Mouse (Mus musculus): Measurements from ENCODE around the gene Olfr597. TPM values are rescaled to one million over a fixed set of nuclear protein-coding genes. Genes with fewer than 3 reads are reported as not detected.

Gene Olfr597
- not detected for polyA plus RNA-seq (2014; fragmentation: Illumina TruSeq; extraction: RNeasy Lipid Tissue Mini Kit (QIAGEN cat#74804); ENCODE audit: insufficient read depth, low read depth, low replicate concordance)

DNA sequence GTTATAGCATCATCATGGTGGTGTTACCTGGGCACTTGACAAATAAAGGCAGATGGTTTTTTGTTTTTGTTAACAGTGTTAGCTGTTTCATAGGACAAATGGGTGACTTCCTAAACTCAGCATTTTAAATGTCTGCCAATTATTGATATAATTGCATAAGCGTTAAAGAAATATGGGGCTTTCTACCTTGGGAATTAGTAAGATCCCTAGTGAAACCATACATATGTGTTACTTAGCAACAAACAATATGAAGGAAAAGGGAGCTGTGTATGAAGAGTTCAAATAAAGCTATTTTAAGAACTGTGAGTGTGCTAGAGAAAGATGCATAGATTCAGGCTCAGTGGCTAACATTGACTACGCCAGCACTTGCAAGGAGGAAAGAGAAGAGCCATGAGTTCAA lies at the start of gene Olfr597:
Gene Olfr597, plus strand, starts transcription at position 301 of the 400 bp plus-strand sequence.

DNA sequence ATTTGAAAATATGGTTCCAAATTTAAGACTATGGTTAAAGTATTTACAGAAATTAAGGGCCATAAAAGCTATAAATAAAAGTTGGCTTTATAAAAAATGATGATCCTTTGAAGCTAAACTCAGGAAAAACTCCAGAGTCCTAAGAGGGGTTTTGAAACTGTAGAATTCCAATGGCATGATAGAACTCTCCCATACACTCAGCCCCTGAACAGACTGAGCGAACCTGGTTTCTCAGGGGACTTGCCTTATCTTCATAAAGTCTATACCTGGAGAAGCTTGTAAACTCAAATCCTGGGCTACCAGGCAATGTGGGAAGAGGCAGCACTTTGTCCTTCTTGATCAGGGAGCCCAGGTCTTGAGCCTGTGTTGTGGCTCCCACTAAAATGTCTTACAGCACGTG lies 10.8 kb upstream of the Olfr597 start, which contains the start of gene Olfr596:
Gene Olfr596, plus strand, starts transcription at position 301 of the 400 bp plus-strand sequence.

DNA sequence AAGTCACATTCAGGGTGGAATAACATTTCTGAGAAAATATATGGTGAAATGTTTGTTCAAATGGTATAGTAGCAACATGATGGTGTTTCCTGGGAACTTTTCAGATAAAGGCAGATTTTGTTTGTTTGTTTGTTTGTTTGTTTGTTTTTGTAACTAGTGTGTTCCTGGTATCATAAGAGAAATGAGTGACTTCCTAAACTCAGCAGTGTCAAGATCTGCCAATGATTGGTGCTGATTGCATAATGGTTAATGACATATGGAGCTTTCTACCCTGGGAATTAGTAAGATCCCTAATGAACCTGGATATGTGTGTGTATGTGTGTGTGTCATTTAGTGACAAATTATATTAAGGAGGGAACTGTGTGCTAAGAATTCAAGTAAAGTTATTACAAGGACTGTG lies 7.2 kb downstream of the Olfr597 start, which contains the start of gene Olfr598:
Gene Olfr598, plus strand, starts transcription at position 301 of the 400 bp plus-strand sequence.

DNA sequence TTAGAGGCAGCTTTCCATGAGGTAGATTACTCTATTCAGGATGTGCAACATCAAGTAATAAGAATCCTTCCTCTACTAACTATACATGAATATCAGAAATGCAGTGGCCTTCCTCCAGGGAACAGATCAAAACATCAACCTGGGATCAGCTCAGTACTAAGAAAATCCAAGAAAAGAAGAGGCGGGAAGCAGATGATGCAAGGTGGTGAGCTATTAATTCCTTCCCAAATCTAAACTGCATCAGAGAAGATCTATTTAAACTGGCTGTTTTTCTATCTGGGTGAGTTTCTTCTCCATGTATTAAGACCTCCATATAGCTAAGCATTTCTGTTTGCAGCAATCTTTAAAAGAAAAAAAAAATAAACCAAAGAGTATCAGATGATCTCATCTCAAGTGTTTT lies 19.5 kb downstream of the Olfr597 start, which contains the start of gene Olfr599:
Gene Olfr599, plus strand, starts transcription at position 301 of the 400 bp plus-strand sequence.

DNA sequence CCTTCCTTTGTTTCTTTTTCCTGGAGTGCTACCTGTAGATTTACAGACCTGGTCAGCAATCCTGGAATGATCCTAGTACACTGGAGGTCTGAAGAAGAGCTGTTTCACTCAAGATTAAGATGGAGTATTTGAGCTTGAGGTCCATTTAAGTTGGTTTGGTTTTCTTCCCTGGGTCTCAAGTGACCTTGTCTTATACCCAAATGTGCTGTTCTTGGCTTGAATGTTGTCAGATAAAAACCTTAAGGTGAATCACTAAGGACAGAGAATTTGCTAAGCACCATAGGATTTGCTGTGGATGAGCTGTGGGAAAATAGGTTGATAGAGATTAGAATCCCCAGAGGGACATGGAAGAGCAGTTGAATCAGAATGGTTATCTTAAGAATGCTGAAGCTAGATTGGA lies 33.5 kb downstream of the Olfr597 start, which contains the start of gene Olfr600:
Gene Olfr600, minus strand, starts transcription at position 101 of the 400 bp plus-strand sequence.

DNA sequence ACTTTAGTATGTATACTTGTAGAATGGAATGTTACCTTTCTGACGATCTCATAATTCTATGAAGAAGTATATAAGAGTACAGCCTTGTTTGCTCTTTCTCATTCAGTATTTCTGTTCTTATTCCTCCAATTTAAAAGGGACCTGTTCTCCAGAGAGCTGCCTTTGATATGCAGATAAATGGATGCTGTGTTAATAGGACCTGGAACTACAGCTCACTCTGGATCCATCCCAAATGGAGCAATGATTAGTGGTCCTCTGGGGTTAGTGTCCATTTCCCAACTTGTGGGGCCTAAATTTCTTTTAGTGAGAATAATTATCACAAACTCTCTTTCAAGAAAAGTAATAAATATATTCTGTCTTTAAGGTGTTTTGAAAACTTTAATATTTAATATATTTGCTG lies 46.4 kb downstream of the Olfr597 start, which contains the start of gene Olfr601:
Gene Olfr601, minus strand, starts transcription at position 101 of the 400 bp plus-strand sequence.

Other genes with a start within 250 kb of the Olfr597 start
- gene Olfr584, start 234.4 kb upstream of the Olfr597 start, polyA plus RNA-seq (2014; fragmentation: Illumina TruSeq; extraction: RNeasy Lipid Tissue Mini Kit (QIAGEN cat#74804); ENCODE audit: insufficient read depth, low read depth, low replicate concordance), result not detected
- gene Olfr585, start 218.6 kb upstream of the Olfr597 start, polyA plus RNA-seq (2014; fragmentation: Illumina TruSeq; extraction: RNeasy Lipid Tissue Mini Kit (QIAGEN cat#74804); ENCODE audit: insufficient read depth, low read depth, low replicate concordance), result not detected
- gene Olfr586, start 190.7 kb upstream of the Olfr597 start, polyA plus RNA-seq (2014; fragmentation: Illumina TruSeq; extraction: RNeasy Lipid Tissue Mini Kit (QIAGEN cat#74804); ENCODE audit: insufficient read depth, low read depth, low replicate concordance), result not detected
- not detected for gene Olfr588-ps1, start 175.4 kb upstream of the Olfr597 start, polyA plus RNA-seq (2014; fragmentation: Illumina TruSeq; extraction: RNeasy Lipid Tissue Mini Kit (QIAGEN cat#74804); ENCODE audit: insufficient read depth, low read depth, low replicate concordance)
- not detected for gene Olfr589, start 160.0 kb upstream of the Olfr597 start, polyA plus RNA-seq (2014; fragmentation: Illumina TruSeq; extraction: RNeasy Lipid Tissue Mini Kit (QIAGEN cat#74804); ENCODE audit: insufficient read depth, low read depth, low replicate concordance)
- gene Olfr591, start 138.0 kb upstream of the Olfr597 start, polyA plus RNA-seq (2014; fragmentation: Illumina TruSeq; extraction: RNeasy Lipid Tissue Mini Kit (QIAGEN cat#74804); ENCODE audit: insufficient read depth, low read depth, low replicate concordance), result not detected
- gene Olfr592, start 131.5 kb upstream of the Olfr597 start, polyA plus RNA-seq (2014; fragmentation: Illumina TruSeq; extraction: RNeasy Lipid Tissue Mini Kit (QIAGEN cat#74804); ENCODE audit: insufficient read depth, low read depth, low replicate concordance), result not detected
- gene Olfr593, start 104.5 kb upstream of the Olfr597 start, polyA plus RNA-seq (2014; fragmentation: Illumina TruSeq; extraction: RNeasy Lipid Tissue Mini Kit (QIAGEN cat#74804); ENCODE audit: insufficient read depth, low read depth, low replicate concordance), result not detected
- gene Olfr594, start 99.3 kb upstream of the Olfr597 start, polyA plus RNA-seq (2014; fragmentation: Illumina TruSeq; extraction: RNeasy Lipid Tissue Mini Kit (QIAGEN cat#74804); ENCODE audit: insufficient read depth, low read depth, low replicate concordance), result not detected
- not detected for gene Usp17ld, start 63.8 kb upstream of the Olfr597 start, polyA plus RNA-seq (2014; fragmentation: Illumina TruSeq; extraction: RNeasy Lipid Tissue Mini Kit (QIAGEN cat#74804); ENCODE audit: insufficient read depth, low read depth, low replicate concordance)
- not detected for gene Olfr596, start 10.7 kb upstream of the Olfr597 start, polyA plus RNA-seq (2014; fragmentation: Illumina TruSeq; extraction: RNeasy Lipid Tissue Mini Kit (QIAGEN cat#74804); ENCODE audit: insufficient read depth, low read depth, low replicate concordance)
- gene Olfr598, start 7.3 kb downstream of the Olfr597 start, polyA plus RNA-seq (2014; fragmentation: Illumina TruSeq; extraction: RNeasy Lipid Tissue Mini Kit (QIAGEN cat#74804); ENCODE audit: insufficient read depth, low read depth, low replicate concordance), result not detected
- gene Olfr599, start 19.6 kb downstream of the Olfr597 start, polyA plus RNA-seq (2014; fragmentation: Illumina TruSeq; extraction: RNeasy Lipid Tissue Mini Kit (QIAGEN cat#74804); ENCODE audit: insufficient read depth, low read depth, low replicate concordance), result not detected
- not detected for gene Olfr600, start 33.4 kb downstream of the Olfr597 start, polyA plus RNA-seq (2014; fragmentation: Illumina TruSeq; extraction: RNeasy Lipid Tissue Mini Kit (QIAGEN cat#74804); ENCODE audit: insufficient read depth, low read depth, low replicate concordance)
- gene Olfr601, start 46.3 kb downstream of the Olfr597 start, polyA plus RNA-seq (2014; fragmentation: Illumina TruSeq; extraction: RNeasy Lipid Tissue Mini Kit (QIAGEN cat#74804); ENCODE audit: insufficient read depth, low read depth, low replicate concordance), result not detected
- not detected for gene Olfr603, start 69.9 kb downstream of the Olfr597 start, polyA plus RNA-seq (2014; fragmentation: Illumina TruSeq; extraction: RNeasy Lipid Tissue Mini Kit (QIAGEN cat#74804); ENCODE audit: insufficient read depth, low read depth, low replicate concordance)
- gene Usp17lc, start 98.8 kb downstream of the Olfr597 start, polyA plus RNA-seq (2014; fragmentation: Illumina TruSeq; extraction: RNeasy Lipid Tissue Mini Kit (QIAGEN cat#74804); ENCODE audit: insufficient read depth, low read depth, low replicate concordance), result not detected
- gene Olfr605, start 129.1 kb downstream of the Olfr597 start, polyA plus RNA-seq (2014; fragmentation: Illumina TruSeq; extraction: RNeasy Lipid Tissue Mini Kit (QIAGEN cat#74804); ENCODE audit: insufficient read depth, low read depth, low replicate concordance), result not detected
- not detected for gene Olfr606, start 132.7 kb downstream of the Olfr597 start, polyA plus RNA-seq (2014; fragmentation: Illumina TruSeq; extraction: RNeasy Lipid Tissue Mini Kit (QIAGEN cat#74804); ENCODE audit: insufficient read depth, low read depth, low replicate concordance)
- not detected for gene Olfr607, start 147.8 kb downstream of the Olfr597 start, polyA plus RNA-seq (2014; fragmentation: Illumina TruSeq; extraction: RNeasy Lipid Tissue Mini Kit (QIAGEN cat#74804); ENCODE audit: insufficient read depth, low read depth, low replicate concordance)
- gene Olfr608, start 153.6 kb downstream of the Olfr597 start, polyA plus RNA-seq (2014; fragmentation: Illumina TruSeq; extraction: RNeasy Lipid Tissue Mini Kit (QIAGEN cat#74804); ENCODE audit: insufficient read depth, low read depth, low replicate concordance), result not detected
- gene Olfr609, start 181.7 kb downstream of the Olfr597 start, polyA plus RNA-seq (2014; fragmentation: Illumina TruSeq; extraction: RNeasy Lipid Tissue Mini Kit (QIAGEN cat#74804); ENCODE audit: insufficient read depth, low read depth, low replicate concordance), result not detected
- not detected for gene Olfr610, start 195.8 kb downstream of the Olfr597 start, polyA plus RNA-seq (2014; fragmentation: Illumina TruSeq; extraction: RNeasy Lipid Tissue Mini Kit (QIAGEN cat#74804); ENCODE audit: insufficient read depth, low read depth, low replicate concordance)
- gene Olfr611, start 204.5 kb downstream of the Olfr597 start, polyA plus RNA-seq (2014; fragmentation: Illumina TruSeq; extraction: RNeasy Lipid Tissue Mini Kit (QIAGEN cat#74804); ENCODE audit: insufficient read depth, low read depth, low replicate concordance), result not detected
- gene Olfr612, start 226.4 kb downstream of the Olfr597 start, polyA plus RNA-seq (2014; fragmentation: Illumina TruSeq; extraction: RNeasy Lipid Tissue Mini Kit (QIAGEN cat#74804); ENCODE audit: insufficient read depth, low read depth, low replicate concordance), result not detected
- gene Olfr613, start 231.8 kb downstream of the Olfr597 start, polyA plus RNA-seq (2014; fragmentation: Illumina TruSeq; extraction: RNeasy Lipid Tissue Mini Kit (QIAGEN cat#74804); ENCODE audit: insufficient read depth, low read depth, low replicate concordance), result not detected
- gene Olfr615, start 239.8 kb downstream of the Olfr597 start, polyA plus RNA-seq (2014; fragmentation: Illumina TruSeq; extraction: RNeasy Lipid Tissue Mini Kit (QIAGEN cat#74804); ENCODE audit: insufficient read depth, low read depth, low replicate concordance), result not detected

All from lung, adult 10 weeks (tissue).